Mouse (Mus musculus) heart, postnatal 0 days (tissue): ENCODE results near the gene Tmem132d. TPM values are rescaled to one million over a fixed set of nuclear protein-coding genes. Genes with fewer than 3 reads are reported as not detected.

ENCODE experiments used
- ATAC-seq: fragments of 200-750 bp; cut with Nextera tagmentation; 2 replicates; pipeline ENCODE4 v1.8.0; 2017; ENCODE audit warnings: low read depth, moderate number of reproducible peaks, moderate library complexity; ENCODE audit not compliant: insufficient read depth
- DNase-seq: peaks from one replicate; pipeline ENCODE4 v3.0.0-alpha.2; 2016; ENCODE audit warnings: low spot score
- H3K27ac ChIP-seq: fragments of 300-500 bp; sonication (generic); 2 replicates; pipeline ENCODE4 v1.5.1; 2014; ENCODE audit warnings: low read depth, mild to moderate bottlenecking
- H3K27me3 ChIP-seq: fragments of 300-500 bp; sonication (generic); 2 replicates; pipeline ENCODE4 v1.6.1; 2014; ENCODE audit warnings: low read length, mixed read lengths; ENCODE audit not compliant: control insufficient read depth, insufficient read depth
- H3K36me3 ChIP-seq: fragments of 300-500 bp; sonication (generic); replicated peaks from 2 replicates; pipeline ENCODE4 v1.6.1; 2014; ENCODE audit warnings: low read length, mixed read lengths; ENCODE audit not compliant: control insufficient read depth, insufficient read depth
- H3K4me1 ChIP-seq: fragments of 300-500 bp; sonication (generic); 2 replicates; pipeline ENCODE4 v1.6.1; 2014; ENCODE audit warnings: antibody characterized with exemption; ENCODE audit not compliant: control insufficient read depth, insufficient read depth
- H3K4me2 ChIP-seq: fragments of 300-500 bp; sonication (generic); 2 replicates; pipeline ENCODE4 v1.6.1; 2014; ENCODE audit warnings: low read depth, mild to moderate bottlenecking, low read length, moderate library complexity
- H3K4me3 ChIP-seq: fragments of 300-500 bp; sonication (generic); 2 replicates; pipeline ENCODE4 v1.5.1; 2014; ENCODE audit warnings: low read depth, low read length
- H3K9ac ChIP-seq: fragments of 300-500 bp; sonication (generic); replicated peaks from 2 replicates; pipeline ENCODE4 v1.6.1; 2014; ENCODE audit warnings: low read depth, low read length, mixed read lengths
- H3K9me3 ChIP-seq: fragments of 300-500 bp; sonication (generic); replicated peaks from 2 replicates; pipeline ENCODE4 v1.6.1; 2016; ENCODE audit warnings: low read length; ENCODE audit not compliant: control insufficient read depth
- CTCF ChIP-seq: IDR thresholded peaks from 2 replicates; pipeline ENCODE4 v1.5.1; 2016; ENCODE audit warnings: antibody characterized with exemption, control low read depth, low read depth
- EP300 ChIP-seq: IDR thresholded peaks from 2 replicates; pipeline ENCODE4 v1.6.1; 2016; ENCODE audit warnings: antibody characterized with exemption, low read depth
- WGBS: fragments of 180-500 bp; shearing (Covaris S2); extraction: QIAGEN DNeasy Blood & Tissue Kit; methylation state at CpG from one replicate; pipeline ENCODE4 v1.1.7; 2014; 5-methylcytosine and 5-hydroxymethylcytosine counted together
- polyA plus RNA-seq: library from polyadenylated mRNA; unstranded; fragments of >200 nt; fragmentation: Nextera tagmentation; extraction: Ambion mirVana; gene quantifications from 2 replicates; pipeline ENCODE4 v1.2.1, GENCODE M21; 2015
- total RNA-seq: library from RNA; depleted of rRNA; stranded (reverse); fragments of >200 nt; gene quantifications from 2 replicates; pipeline ENCODE4 v1.2.3, GENCODE M21; 2014; ENCODE audit warnings: low replicate concordance

Gene Tmem132d
- total and polyA plus RNA-seq, 2 experiments from 2014 or later = 0.04 TPM; not detected in 1

- Histone ChIP-seq H3K4me2 (no peak overlapping the region), H3K27me3 (no peaks in the 10 kb centered on the region), H3K4me1 (no peaks in the 10 kb centered on the region), H3K4me3 (no peak overlapping the region), H3K9ac (no peak overlapping the region), H3K36me3 (no peaks in the 10 kb centered on the region), H3K27ac (no peak overlapping the region), H3K9me3 (peaks cover 15% of the 10 kb centered on the region; the same call in 1 of the 2 replicates)
- TF ChIP-seq EP300 (no peak), CTCF (no peak)
- WGBS = 87% methylated on average over 10 of the region's 10 CpGs
- DNase-seq (no peak), ATAC-seq (no peak)
Observed at GRCm38 (mm10) chr5:127976661-127977060, 456.2 kb downstream of the Tmem132d start.

DNA sequence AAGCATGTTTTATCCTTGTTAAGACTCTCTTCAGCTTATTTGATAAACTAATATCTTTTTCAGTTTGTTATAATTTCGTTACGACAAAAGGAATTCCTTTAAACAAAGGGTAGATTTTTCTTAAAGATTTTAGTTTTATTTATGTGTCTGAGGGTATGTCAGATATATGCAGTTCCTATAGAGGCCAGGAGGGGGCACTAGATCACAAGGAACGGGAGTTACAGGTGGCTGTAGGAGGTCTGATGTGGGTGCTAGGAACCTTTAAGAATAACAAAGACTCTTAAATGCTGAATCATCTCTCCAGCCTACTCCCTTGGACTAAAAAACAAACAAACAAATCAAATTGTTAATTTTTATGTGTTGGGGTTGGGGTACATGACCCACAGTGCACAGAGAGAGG is 467.2 kb downstream of the Tmem132d start:
- Histone ChIP-seq H3K36me3 (no peaks in the 10 kb centered on the region), H3K4me3 (no peak overlapping the region), H3K9me3 (peaks cover 31% of the 10 kb centered on the region; the same call in 1 of the 2 replicates), H3K9ac (no peak overlapping the region), H3K4me1 (no peaks in the 10 kb centered on the region), H3K4me2 (no peak overlapping the region), H3K27me3 (no peaks in the 10 kb centered on the region), H3K27ac (no peak overlapping the region)
- no peak for TF ChIP-seq CTCF
- TF ChIP-seq EP300 = no peak
- DNase-seq (no peak), ATAC-seq (no peak)
- 81% methylated on average over 3 of the region's 3 CpGs for WGBS

GRCm38 (mm10) chr5:127962656-127963055 is 470.2 kb downstream of the Tmem132d start:
- Histone ChIP-seq H3K27me3 (no peaks in the 10 kb centered on the region), H3K36me3 (no peaks in the 10 kb centered on the region), H3K4me1 (no peaks in the 10 kb centered on the region), H3K9ac (no peak overlapping the region), H3K4me2 (no peak overlapping the region), H3K4me3 (no peak overlapping the region), H3K9me3 (0 out of 2 replicates have a peak, but pooled peaks cover 20% of the 10 kb centered on the region), H3K27ac (no peak overlapping the region)
- 75% methylated on average over 4 of the region's 4 CpGs for WGBS
- no peak for TF ChIP-seq EP300
- no peak for TF ChIP-seq CTCF
- DNase-seq (no peak), ATAC-seq (no peak)

GRCm38 (mm10) chr5:127956511-127957097 is 476.3 kb downstream of the Tmem132d start:
- WGBS = 67% methylated on average over 17 of the region's 17 CpGs

DNA sequence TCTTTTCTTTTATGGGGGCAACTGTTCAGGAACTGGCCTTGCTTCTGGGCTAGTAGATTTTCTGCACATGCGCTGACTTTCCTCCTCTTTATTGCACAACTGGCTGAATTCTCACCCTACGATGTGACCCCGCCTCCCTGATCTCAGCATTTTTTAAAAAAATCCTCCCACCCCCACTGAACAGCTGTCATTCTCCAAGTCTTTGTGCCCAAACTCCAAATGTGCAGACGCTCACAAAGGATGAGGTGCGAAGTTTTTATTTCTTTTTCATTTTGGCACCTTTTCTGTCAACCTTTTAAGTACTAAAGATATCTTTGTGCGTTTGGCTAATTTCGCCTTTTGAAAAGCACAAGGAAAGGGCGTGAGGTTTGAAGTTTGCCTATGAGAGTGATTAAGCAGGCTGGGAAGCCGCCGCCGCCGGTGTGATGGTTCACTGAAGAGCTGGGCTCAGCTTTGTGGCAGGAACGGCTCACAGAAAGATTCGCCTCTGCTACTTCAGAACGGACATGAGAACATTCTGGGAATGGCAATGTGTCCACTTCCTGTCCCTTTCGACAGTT is 478.6 kb downstream of the Tmem132d start:
- ATAC-seq = no peak
- TF ChIP-seq CTCF = no peak
- TF ChIP-seq EP300 = no peak
- no peaks in the 10 kb centered on the region for H3K4me1 ChIP-seq
- no peak overlapping the region for H3K27ac ChIP-seq
- WGBS = 70% methylated on average over 16 of the region's 16 CpGs
- H3K9ac ChIP-seq = no peak overlapping the region
- DNase-seq = no peak
- H3K27me3 ChIP-seq = no peaks in the 10 kb centered on the region
- H3K9me3 ChIP-seq = no peaks in the 10 kb centered on the region
- H3K4me2 ChIP-seq = no peak overlapping the region
- no peak overlapping the region for H3K4me3 ChIP-seq
- no peaks in the 10 kb centered on the region for H3K36me3 ChIP-seq

More at GRCm38 (mm10) chr5:127956511-127957097, 476.3 kb downstream of the Tmem132d start:
- TF ChIP-seq CTCF = no peak
- TF ChIP-seq EP300 = no peak
- no peak for DNase-seq
- Histone ChIP-seq H3K4me1 (no peaks in the 10 kb centered on the region), H3K27ac (no peak overlapping the region), H3K36me3 (no peaks in the 10 kb centered on the region), H3K9me3 (no peaks in the 10 kb centered on the region), H3K4me2 (no peak overlapping the region), H3K4me3 (no peak overlapping the region), H3K9ac (no peak overlapping the region), H3K27me3 (no peaks in the 10 kb centered on the region)
- ATAC-seq = no peak

- no peak for DNase-seq
- H3K36me3 ChIP-seq = no peaks in the 10 kb centered on the region
- ATAC-seq = no peak
- no peaks in the 10 kb centered on the region for H3K4me1 ChIP-seq
- no peak overlapping the region for H3K27ac ChIP-seq
- H3K4me2 ChIP-seq = no peak overlapping the region
- no peak overlapping the region for H3K4me3 ChIP-seq
- no peaks in the 10 kb centered on the region for H3K9me3 ChIP-seq
- WGBS = 68% methylated on average over 6 of the region's 6 CpGs
- no peaks in the 10 kb centered on the region for H3K27me3 ChIP-seq
- TF ChIP-seq EP300 = no peak
- TF ChIP-seq CTCF = no peak
- H3K9ac ChIP-seq = no peak overlapping the region
Observed at GRCm38 (mm10) chr5:127952800-127953199, 480.1 kb downstream of the Tmem132d start.
